Mouse (Mus musculus) ZHBTc4 (cell line): ENCODE data around the gene 4933402E13Rik.

ENCODE experiments used
- DNase-seq: peaks from one replicate; pipeline ENCODE4 v3.0.0-alpha.2; 2011; ENCODE audit warnings: low read depth, low spot score

4933402E13Rik gene

GRCm38 (mm10) chrX:62283199-62283598, at the start of gene 4933402E13Rik:
4933402E13Rik (plus strand) TSS chrX:62283499.
- no peak for DNase-seq
